Mouse (Mus musculus): ENCODE measurements around the gene Olfr544.
A peak's percentile ranks its signal among the peaks of the same experiment; 100 is the strongest.
"Not testable (repeated sequence)": the region's sequence is repeated elsewhere in the genome, so short reads cannot be mapped to it uniquely, and the experiment has no call there.

Gene Olfr544

DNA sequence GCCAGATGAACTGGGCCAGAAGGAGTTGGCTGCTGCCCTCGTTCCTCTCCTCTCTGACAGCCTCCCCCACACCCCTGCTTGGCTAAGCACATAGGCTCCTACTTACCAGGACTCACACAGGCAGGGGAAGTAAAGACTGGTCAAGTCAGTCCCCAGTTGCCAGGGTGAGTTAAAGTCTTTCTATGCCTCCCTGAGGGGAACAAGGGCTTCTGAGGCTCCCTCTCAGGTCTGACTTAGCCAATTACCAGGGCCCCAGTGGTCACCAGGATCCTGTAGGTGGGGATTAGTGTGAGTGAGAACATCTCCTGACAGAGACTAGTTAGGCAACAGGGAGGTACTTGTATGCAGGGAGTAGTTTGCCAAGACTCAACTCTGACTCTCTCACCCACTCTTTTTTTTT, at the start of gene Olfr544:
Gene Olfr544 (minus strand): TSS at position 153 of the 400 bp plus-strand sequence.
- DNase-seq: no peak

DNA sequence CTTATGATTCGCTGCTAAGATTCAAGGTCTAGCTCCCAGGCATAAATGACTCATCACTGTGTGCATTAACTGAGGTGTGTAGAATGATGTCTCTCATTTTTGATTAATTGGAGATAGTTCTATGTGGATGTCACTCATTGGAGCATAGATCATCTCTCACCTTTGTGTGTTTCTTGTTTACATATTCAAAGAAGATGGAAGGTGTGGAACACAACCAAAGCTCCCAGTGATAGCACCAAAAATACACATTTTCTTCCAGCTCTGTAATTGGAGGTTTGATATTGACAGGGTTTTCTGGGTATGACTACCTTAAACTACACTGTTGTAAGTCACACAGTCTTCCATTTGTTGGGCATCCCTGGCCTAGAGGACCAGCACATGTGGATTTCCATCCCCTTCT, 46.3 kb upstream of the Olfr544 start, which contains the start of gene Olfr547:
Gene Olfr547 (plus strand): TSS at position 301 of the 400 bp plus-strand sequence.
- DNase-seq: no peak

DNA sequence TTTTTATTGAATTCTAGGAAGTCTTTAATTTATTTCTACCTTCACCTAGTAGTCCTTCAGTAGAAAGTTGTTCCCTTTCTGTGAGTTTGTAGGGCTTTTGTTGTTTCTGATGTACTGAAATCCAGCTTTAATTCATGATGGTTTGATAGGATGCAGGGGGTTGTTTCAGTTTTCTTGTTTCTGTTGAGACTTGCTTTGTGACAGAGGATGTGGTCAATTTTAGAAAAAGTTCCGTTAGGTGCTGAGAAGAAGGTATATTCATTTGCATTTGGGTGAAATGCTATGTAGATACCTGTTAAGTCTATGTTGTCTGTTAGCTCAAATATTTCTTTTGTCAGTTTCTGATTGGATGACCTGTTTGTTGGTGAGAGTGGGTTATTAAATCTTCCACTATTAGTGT, 40.9 kb upstream of the Olfr544 start:
- no peak for DNase-seq

DNA sequence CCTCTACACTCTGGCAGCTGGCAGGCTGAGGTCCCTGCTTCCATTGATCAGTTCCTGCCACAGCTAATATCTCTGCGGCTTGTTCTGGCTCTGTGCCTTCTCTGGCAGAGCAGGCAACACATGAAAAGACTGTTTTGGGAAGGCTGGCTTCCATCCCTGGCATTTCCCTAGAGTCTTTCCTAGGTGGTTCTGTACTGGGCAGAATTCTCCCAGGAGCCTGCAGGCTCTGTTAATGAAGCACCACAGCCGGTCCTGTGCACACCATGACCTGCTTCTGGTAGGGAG, 28.9 kb upstream of the Olfr544 start:
- DNase-seq: peak; percentile 22 to 38

DNA sequence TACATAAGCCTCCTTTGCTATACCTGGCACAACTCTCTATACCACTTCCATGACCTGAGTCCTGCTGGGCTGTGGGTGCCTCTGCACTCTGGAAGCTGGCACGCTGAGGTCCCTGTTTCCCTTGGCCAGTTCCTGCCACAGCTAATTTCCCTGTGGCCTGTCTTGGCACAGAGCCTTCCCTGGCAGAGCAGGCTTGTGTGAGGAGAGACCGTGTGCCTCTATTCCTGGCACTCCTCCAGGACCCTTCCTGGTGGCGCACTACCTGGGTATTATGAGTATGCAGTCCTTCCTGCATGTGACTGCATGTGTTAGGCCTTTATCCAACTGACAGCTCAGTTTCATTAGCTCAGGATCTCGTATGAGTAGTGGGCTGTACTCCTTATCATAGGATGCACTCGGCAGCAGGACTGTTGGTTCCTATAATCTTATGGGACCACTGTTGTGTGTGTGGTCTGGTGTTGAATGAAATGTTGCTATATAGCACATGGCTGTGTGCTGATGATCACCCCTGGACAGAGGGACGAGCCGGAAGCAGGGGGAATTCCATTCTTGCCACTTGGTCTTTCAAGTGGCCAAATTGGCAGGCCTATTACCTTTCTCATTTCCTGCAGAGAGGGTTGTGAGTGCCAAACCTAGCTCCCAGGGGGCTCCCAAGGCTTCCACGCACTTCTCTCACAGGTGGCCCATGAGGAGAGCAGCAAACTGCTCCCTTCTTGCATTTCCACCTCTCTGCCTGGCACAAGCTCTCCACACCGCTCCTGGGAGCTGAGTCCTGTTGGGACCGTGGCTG, 28.3 kb upstream of the Olfr544 start:
- DNase-seq: peak; percentile 64 to 74

DNA sequence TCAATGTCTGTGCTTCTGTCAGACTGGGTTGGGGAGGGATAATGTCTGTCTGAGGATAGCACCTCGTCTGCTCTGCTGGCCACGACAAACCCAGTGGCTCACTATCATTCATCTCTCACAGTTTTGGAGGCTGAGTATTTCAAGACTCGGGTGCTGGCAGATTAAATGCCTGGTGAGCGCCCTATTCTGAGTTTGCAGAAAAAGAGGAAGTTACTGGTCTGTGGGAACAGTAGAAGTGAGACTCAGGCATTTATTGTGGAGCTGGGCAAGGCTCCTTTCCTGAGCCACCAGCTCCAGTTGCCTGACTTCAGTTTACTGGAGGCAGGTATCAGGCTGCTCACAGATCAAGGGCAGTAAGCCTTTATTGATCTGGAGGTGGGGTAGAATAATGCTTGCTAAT, 26.0 kb upstream of the Olfr544 start:
- no peak for DNase-seq

DNA sequence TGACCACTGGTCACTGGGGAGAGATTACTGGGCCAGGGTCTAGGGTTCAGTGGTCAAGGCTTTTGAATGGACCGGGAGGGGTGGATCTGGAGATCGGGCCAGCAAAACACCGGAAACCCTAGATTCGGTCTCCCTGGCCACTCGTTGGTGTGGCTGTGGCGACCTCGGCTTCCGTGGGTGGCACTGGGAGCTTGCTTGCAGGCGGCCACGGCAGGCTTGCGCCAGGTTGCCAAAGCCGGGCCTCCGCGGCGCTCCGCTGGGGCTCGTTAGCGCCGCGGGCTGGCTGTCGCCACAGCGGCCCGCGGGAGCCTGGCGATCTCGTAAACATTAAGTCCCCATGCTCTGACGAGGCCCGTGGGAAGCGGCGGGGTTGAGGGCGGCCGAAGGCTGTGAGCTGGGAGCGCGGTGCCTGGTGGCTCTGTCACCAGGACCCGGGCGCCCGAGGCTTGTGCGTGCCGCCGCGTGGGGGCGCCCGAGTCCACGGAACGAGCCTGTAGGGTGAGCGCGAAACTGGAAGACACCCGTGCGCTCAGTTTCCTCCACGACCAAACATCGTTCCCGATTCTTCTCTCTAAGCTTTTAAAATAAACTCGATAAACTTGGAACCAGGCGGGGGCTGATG, 24.8 kb upstream of the Olfr544 start:
- peak; percentile 92 to 96 for DNase-seq

DNA sequence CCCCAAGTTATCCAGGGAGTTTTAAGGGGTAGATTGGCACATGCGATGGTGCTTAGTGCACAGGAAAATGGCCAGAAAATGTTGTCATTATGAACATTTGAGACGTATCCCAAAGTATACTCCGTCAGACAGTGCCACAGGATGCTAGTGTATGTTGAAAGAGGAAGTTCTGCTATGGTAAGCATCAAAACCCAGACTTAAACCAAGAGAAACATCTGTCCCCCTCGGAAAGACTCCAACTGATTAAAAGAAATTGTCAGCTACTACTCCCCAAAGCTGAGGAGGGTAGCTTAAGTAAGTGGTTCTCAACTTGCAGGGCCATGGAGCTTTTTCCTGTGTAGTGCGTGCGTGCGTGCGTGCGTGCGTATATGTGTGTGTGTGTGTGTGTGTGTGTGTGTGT, 23.8 kb upstream of the Olfr544 start:
- no peak for DNase-seq

DNA sequence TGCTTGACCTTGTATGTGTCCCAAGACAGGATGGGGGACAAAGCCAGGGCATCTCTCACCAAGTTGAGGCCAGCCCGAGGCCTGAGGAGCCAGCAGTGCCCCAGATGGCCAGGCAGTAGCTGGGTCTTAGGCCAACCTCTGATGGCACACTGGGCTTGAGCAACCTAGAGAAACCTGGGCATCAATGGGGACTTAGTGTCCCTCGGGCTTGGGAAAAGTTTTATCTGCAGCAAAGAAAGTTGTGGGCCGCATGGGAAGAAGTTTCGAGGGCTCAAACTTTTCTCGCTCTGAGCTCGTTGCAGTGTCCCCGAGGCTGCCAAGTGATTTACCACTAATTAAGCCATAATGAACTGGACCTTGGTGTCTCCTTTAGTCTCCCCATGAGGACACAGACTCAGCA, 21.6 kb upstream of the Olfr544 start:
- DNase-seq: no peak

DNA sequence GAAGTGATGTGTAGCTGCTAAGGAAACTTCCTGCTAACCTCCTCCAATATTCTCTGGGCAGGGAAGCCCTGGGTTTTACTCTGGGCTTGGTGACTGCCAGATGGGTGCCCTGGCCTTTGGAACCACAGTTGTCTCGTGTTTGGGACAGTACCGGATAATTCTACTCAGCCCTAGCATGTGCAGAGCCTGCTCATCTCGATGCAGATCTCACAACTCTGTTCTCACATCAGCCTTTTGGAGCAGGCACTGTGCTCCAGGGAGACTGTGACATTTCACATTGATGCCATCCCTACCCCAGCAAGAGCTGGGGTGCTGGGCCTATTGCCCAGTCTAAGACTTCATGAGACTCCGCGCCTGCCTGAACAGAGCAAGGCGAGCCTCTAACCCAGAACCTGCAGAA, 20.6 kb upstream of the Olfr544 start:
- no peak for DNase-seq

DNA sequence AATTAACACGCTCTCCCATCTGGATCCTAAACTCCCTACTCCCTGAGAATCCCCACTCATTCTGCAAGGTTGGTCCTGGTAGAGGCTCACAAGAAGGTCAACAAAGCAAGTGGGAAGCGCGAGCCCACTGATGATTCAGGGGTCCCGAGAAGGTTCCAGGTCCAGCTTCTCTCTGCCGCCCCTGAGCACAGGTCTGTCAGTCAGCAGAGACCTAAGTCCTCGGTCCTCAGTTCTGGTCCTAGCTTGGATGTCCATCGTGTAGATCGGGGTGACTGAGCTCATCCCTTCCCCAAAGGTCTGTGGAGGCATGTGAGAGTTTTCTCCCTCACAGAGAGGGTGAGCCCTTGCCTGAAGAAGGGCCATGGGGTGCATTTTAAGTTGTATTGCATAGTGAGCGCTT, 20.0 kb upstream of the Olfr544 start:
- no peak for DNase-seq

DNA sequence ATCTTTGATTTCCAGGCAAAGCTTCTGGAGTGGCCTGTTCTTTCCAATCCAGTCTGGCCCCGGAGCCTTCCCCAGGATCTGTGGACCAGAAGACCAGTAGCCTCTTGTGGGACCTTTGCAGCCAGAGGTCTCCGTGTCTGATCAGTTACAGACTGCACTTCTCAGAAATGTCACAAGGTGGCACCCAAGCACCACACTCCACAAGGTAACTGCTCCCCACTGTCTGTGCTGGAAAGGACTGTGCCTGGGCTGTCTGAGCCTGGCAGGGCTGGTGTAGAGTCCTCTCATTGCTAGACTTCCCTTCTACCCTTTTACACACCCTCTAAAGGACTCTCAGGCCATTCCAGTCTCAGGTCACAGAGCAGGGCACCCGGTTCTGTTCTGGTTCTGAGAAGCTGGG, 18.7 kb upstream of the Olfr544 start:
- DNase-seq: peak; percentile 80 to 87

DNA sequence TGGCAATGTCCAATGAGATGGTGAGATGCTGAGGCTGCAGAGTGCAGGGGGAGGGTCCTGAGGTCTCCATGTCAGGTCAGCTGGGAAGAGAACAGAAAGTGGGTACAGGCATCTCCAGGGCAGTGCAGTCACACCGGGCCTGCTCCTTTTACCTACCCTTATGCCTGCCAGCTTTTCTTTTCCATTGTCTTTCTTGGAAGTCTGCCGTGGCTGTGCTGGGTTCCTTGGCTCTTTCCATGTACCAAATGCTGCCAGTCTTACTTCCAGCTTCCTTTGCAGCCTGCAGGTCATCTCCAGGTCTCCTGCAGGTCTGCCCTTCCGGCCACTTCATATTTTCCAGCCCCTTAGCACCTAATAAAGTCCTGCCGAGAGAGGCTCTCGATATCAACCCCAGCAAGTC, 13.9 kb upstream of the Olfr544 start:
- DNase-seq: peak; percentile 43 to 61

DNA sequence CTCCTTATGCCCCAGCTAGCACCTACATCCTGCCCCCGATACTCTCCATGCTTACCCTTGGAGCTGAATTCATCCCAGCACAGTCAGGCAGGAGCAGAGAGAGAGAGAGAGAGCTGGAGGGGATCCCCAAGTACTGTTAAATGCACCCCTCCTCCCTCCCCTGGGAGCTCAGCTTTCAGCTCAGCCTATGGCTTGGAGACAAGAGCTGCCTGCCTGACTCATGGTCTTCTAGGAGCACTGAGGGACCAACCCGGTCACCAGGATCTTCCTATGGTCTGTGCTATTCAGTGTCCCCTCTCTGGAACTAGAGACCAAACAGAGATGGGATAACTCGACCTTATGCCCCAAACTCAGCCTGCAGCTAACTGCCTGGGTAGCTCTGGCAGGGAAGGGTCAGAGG, 11.4 kb upstream of the Olfr544 start, which contains the start of gene Olfr545:
Gene Olfr545 (minus strand): TSS at position 101 of the 400 bp plus-strand sequence.
- no peak for DNase-seq

DNA sequence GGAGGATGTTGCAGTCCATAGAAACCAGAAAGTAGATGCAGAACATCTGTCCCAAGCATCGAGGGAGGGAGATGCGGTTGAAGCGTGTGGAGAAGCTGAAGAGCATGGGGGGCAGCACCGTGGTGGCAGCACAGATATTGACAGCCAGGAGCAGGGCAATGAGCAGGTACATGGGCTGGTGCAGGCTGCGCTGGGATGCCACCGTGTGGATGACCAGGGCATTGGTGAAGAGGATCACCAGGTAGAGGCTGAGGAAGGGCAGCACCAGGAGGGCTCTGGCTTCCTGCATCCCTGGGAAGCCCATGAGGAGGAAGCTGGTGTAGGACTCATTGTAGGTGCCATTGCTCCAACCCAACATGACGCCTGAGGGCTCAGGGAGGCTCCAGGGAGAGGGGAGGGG, 6.3 kb upstream of the Olfr544 start:
- DNase-seq: not testable (repeated sequence)

DNA sequence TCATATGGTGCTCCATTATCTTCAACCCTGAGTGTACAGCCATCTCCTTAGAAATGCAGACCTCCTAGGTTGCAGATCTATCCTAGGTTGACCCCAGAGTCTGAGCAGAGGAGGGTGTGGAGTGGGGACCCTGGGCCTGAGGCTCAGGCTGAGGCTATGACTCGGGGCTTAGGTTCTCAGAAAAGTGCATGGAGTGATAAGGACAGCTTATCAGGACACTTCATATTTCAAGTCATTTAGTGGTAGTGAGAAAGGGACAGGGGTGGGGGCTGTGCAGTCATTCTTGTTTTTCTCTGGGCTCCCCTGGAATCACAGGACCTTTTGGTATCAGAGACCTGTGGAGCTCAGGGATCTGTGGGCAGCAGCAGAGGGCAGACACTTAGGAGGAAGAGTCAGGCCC, 2.0 kb downstream of the Olfr544 start:
- DNase-seq: no peak

DNA sequence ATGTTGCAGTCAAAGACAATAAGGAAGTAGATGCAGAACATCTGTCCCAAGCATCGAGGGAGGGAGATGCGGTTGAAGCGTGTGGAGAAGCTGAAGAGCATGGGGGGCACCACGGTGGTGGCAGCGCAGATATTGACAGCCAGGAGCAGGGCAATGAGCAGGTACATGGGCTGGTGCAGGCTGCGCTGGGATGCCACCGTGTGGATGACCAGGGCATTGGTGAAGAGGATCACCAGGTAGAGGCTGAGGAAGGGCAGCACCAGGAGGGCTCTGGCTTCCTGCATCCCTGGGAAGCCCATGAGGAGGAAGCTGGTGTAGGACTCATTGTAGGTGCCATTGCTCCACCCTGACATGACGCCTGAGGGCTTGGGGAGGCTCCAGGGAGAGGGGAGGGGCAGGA, 3.3 kb downstream of the Olfr544 start:
- DNase-seq: not testable (repeated sequence)

DNA sequence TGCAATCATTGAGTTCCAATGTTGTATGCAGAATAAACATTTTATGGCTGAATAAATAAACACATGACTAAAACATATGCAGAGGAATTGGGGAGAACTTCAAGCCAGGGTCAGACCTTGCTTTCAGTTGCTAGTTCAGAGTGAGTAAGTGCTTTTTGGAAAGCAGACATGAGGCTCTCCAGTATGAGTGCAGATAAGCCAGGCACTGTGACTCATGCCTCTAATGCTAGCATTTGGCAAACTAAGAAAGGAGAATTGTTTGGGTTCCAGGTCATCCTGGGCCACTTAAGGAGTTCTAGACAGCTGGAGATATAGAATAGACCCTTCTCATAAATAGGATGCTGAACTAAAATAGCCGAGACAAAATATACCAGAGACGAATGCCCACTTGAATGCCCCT, 4.4 kb downstream of the Olfr544 start:
- DNase-seq: no peak

DNA sequence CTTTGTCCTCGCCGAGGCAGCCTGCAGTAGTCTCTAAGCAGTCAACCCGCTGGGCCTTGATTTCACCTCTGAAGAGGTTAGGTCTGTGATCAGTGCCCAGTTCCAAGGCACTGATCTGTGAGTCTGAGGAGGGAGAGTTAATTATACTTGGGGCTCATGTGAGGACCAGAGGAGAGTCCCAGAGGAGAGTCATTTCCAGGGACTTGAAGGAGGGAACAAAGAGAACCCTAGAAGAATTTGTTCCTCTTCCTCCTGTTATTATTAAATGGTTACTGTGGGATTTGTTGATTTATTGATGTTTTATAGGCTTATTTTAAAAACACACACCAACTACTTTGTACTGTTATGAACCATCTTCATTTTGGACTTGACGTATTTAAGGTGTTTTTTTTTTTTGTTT, 6.5 kb downstream of the Olfr544 start, which contains the start of gene Olfr543:
Gene Olfr543 (minus strand): TSS at position 101 of the 400 bp plus-strand sequence.
- DNase-seq: no peak

DNA sequence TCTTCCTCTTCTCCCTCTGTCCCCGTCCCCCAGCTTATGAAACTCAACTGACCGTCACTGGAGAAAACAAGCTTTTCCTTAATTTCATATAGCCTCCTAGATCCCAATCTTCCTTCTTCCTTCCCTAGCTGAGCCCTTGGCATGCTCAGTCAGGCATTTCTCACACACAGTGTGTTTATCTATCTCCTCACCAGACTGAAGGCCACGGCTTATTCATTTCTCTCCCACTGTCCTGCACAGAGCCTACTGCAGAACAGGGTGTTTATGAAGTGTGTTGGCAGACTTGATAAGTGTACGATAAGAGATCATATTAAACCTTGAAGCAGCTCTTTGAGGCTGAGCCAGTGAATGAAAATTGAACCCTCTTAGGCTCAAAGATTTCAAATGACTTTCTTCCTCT, 7.3 kb downstream of the Olfr544 start:
- no peak for DNase-seq

DNA sequence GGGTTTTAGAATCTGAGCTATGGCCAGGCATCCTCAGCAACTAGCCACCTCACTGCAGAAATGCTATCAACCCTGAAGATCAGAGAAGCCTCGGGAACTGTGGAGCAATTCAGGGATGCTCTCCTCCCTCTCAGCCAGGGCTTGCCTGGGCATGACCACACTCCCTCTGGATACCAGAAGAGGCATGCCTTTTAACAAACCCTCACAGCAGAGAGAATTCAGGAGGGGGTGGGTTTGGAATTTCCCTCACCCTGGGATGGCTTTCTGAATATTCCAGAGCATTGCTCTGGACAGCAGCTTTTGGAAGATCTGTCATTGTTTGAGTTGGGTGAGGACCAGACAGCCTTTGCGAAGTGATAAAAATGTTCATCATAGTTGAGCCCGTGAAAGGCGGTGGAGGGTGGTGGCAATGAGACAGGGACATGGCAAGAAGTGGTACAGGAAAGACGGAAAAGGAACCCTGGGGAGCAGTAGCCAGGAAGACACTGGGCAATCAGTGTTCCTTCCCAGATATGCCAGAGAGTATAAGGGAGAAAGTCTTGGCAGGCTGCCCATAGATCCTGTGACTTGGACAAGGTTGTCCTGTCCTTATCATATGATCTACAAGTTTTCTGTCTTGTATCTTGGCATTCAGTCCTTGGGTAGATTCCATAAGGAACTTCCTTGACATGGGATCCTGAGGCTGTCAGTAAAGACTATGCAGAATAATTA, 8.6 kb downstream of the Olfr544 start:
- peak in 1 of 2 experiments; percentile 18 for DNase-seq

DNA sequence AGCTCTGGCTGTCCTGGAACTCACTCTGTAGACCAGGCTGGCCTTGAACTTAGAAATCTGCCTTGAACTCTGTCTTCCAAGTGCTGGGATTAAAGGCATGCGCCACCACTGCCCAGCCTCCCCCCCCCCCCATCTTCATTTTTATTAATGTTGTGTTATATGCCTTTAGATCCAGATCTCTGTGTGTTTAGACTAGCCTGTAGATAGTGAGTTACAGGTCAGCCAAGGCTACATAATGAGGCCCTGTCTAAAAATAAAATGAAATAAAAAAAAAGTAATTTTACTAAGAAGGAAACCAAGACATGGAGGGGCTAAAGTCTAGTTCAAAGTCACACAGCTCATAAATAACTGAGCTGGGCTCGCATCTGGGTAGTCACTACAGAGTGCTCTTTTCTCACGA, 9.2 kb downstream of the Olfr544 start:
- no peak for DNase-seq

DNA sequence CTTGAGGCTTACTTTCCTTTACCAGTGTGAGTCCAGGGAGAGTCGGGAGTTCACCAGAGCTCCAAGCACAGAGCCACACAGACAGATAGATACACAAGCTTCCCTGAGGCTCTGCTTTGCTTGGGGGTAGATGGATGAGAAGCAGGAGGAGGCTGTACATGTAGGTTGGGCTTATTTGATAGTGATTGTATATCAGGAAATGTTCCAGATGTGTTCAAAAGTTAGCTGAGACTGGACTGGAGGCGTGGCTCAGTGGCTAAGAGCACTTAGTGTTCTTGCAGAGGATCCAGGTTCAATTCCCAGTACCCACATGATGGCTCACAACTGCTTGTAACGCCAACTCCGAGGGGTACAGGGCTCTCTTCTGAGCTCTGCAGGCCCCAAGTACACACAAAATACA, 9.7 kb downstream of the Olfr544 start:
- DNase-seq: no peak

DNA sequence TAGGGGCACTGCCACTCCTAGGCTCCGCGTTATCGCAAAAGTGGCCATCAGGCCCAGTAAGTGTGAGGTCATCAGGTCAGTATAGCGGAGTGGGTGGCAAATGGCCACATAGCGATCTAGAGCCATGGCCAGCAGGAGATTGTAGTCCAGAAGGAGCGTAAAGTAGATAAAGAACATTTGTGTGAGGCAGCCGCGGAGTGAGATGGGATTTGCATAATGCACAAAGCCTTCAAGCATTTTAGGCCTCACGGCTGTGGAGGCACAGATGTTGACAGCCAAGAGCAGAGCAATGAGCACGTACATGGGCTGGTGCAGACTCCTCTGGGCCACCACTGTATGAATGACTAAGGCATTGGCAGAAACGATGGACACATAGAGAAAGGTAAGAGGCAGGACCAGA, 10.7 kb downstream of the Olfr544 start:
- DNase-seq: no peak
